Mouse (Mus musculus): ENCODE measurements around the gene Crmp1. TPM values are rescaled to one million over a fixed set of nuclear protein-coding genes. Genes with fewer than 3 reads are reported as not detected.

Gene Crmp1
- total RNA-seq, 2 experiments from 2014 or later = 0.18 to 0.56 TPM

GRCm38 (mm10) chr5:37263816-37264215 lies 22.1 kb downstream of the Crmp1 start:
- no peak for DNase-seq
- Histone ChIP-seq H3K4me3 (no peak overlapping the region), H3K27ac (no peak overlapping the region)
- intact Hi-C loops (cut with DNase I) = no loop called here
- no peak for TF ChIP-seq CTCF (IDR thresholded peaks at IDR 0.05)

GRCm38 (mm10) chr5:37281021-37281420 lies 39.3 kb downstream of the Crmp1 start:
- H3K27ac ChIP-seq = no peak overlapping the region
- no peak overlapping the region for H3K4me3 ChIP-seq
- no peak for DNase-seq
- TF ChIP-seq CTCF (IDR thresholded peaks at IDR 0.05) = no peak
- intact Hi-C loops (cut with DNase I) = no loop called here

GRCm38 (mm10) chr5:37288374-37288773 lies 46.6 kb downstream of the Crmp1 start:
- intact Hi-C loops (cut with DNase I) = no loop called here
- DNase-seq = peak; percentile 51
- Histone ChIP-seq H3K4me3 (no peak overlapping the region), H3K27ac (no peak overlapping the region)
- peak; percentile 62 for TF ChIP-seq CTCF (IDR thresholded peaks at IDR 0.05)

GRCm38 (mm10) chr5:37289236-37289635 lies 47.5 kb downstream of the Crmp1 start:
- Histone ChIP-seq H3K4me3 (no peak overlapping the region), H3K27ac (no peak overlapping the region)
- TF ChIP-seq CTCF (IDR thresholded peaks at IDR 0.05) = peak; percentile 80
- no peak for DNase-seq
- intact Hi-C loops (cut with DNase I) = no loop called here

- TF ChIP-seq CTCF (IDR thresholded peaks at IDR 0.05) = peak; percentile 57
- intact Hi-C loops (cut with DNase I) = loop anchor here (10.0 kb wide), 1 partner anchor 424 kb away; the partner anchor contains the start of gene Stk32b
- no peak for DNase-seq
- Histone ChIP-seq H3K4me3 (no peak overlapping the region), H3K27ac (no peak overlapping the region)
Measured at GRCm38 (mm10) chr5:37290983-37291382, 49.2 kb downstream of the Crmp1 start.

GRCm38 (mm10) chr5:37296717-37297116 lies 55.0 kb downstream of the Crmp1 start:
- no peak for TF ChIP-seq CTCF (IDR thresholded peaks at IDR 0.05)
- H3K4me3 ChIP-seq = no peak overlapping the region
- no peak overlapping the region for H3K27ac ChIP-seq
- intact Hi-C loops (cut with DNase I) = loop anchor here (10.0 kb wide), 1 partner anchor 418 kb away; the partner anchor contains the start of gene Stk32b
- no peak for DNase-seq

DNA sequence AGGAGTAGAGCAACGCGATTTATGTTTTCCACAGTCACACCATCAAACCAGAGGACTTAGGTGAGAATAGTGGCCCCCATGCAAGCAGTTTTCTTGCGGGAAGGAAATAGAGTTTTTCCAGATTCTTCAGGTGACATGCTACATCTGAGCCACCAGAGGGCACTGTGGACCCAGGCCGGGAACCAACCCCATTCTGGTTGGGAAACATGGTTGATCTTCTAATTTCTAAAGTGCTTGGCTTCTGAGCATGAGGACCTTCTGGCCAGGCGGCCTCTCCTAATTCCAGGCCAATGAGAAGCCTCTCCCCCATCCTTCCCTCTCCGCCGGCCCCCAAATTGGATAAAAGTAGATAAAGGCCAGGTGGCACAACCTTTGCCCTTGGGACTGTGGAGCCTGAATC lies 56.6 kb downstream of the Crmp1 start:
- TF ChIP-seq CTCF (IDR thresholded peaks at IDR 0.05) = peak; percentile 87
- intact Hi-C loops (cut with DNase I) = loop anchor here (1.0 to 10.0 kb wide), 2 partner anchors 56 to 416 kb away; partner anchors contain the start of gene Stk32b
- no peak overlapping the region for H3K4me3 ChIP-seq

DNA sequence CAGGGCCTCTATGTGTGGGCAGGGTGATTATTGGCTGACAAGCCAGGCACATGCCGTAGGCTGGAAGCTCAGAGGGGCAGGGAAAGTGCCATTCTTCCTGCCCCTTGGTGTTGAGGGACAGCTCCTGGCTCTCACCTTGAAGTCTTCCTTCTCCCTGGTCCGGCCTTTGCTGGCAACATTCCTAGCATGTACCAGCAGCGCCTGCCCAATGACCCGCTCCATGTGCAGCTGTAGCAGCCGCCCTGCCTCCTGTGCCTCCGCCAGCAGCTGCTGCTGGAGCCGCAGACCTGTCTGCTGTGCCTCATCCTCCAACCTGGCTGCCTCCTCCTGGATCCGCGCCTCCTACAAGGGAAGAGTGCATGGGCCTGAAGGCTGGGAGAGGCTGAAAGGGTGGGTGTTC lies 68.3 kb downstream of the Crmp1 start:
- intact Hi-C loops (cut with DNase I) = no loop called here
- Histone ChIP-seq H3K27ac (no peak overlapping the region), H3K4me3 (no peak overlapping the region)
- DNase-seq = no peak
- no peak for TF ChIP-seq CTCF (IDR thresholded peaks at IDR 0.05)

More for the DNA sequence above, 56.6 kb downstream of the Crmp1 start:
- DNase-seq = peak; percentile 52
- no peak overlapping the region for H3K27ac ChIP-seq

DNA sequence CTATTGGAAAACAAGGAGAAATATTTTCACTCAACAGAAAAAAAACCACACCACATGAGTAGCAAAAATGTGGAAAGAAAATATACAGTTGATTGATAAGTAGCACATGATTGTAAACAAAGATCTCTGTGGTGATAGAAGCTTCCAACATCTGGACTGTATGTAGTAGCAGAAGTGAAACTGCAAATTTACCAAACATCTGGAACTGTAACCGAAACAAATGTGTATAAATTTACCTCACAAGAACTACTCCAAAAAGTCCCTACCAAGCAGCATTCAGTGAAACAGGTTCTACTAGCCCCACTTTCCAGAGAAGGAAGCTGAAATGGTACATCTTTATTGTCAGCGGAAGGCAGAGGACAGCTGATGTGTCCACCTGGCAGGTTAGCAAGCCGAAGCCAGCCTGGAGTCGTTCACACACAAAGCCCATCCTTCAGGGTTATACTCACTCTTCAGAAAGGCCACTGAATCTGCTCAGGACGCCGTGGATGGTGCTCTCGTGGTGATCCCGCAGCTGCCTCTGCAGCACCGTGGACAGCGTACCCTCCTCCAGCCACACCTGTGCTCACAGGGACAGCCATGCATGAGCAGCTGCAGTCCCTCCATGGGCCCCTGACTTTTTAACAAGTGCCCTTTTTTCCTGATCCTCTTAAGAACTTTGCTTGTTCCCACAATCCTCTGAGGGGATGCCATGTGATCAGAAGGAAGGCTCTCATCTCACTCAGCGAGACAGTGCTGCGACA lies 71.4 kb downstream of the Crmp1 start:
- no peak overlapping the region for H3K27ac ChIP-seq
- TF ChIP-seq CTCF (IDR thresholded peaks at IDR 0.05) = no peak
- H3K4me3 ChIP-seq = no peak overlapping the region
- DNase-seq = no peak
- intact Hi-C loops (cut with DNase I) = no loop called here

DNA sequence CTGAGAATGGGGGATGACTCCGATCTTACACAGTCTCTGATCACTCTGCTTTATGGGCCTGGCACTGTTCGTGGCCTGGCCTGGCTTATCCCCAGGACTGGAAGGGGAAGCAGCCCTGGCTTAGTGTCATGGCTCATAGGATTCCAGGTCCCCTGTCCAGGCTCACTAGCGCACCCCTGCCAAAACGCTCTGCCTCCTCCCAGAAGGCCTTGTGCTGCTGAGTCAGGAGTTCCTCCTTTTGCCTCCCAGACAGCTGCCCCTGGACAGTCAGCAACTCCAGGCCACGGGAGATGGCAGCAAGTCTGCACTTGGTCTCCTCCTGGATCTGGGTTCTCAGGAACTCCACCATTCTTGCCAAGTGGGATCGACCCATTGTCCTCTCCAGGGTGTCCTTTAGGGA lies 77.0 kb downstream of the Crmp1 start:
- Histone ChIP-seq H3K4me3 (no peak overlapping the region), H3K27ac (peak overlapping the region; percentile 65)
- TF ChIP-seq CTCF (IDR thresholded peaks at IDR 0.05) = no peak
- intact Hi-C loops (cut with DNase I) = no loop called here
- peak; percentile 82 for DNase-seq

DNA sequence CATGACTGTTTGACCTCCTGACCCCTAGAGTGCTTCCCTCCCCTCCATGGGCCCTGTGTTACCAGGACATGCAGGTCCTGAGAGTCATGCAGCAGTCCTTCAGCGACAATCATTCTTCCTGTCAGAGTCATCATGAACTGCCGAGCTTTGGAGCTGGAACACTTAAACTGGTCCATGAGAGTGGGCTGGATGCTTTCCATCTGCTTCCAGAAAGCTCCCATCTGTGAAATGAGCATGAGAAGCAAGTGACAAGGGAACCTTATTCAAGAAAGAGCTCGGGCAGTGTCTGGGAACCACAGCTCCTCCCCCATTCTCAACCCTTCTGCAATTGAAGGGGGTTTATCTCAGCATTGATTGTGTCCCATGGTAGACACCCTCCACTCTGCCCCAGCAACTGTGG lies 78.4 kb downstream of the Crmp1 start:
- no peak for DNase-seq
- Histone ChIP-seq H3K27ac (no peak overlapping the region), H3K4me3 (no peak overlapping the region)
- intact Hi-C loops (cut with DNase I) = no loop called here
- no peak for TF ChIP-seq CTCF (IDR thresholded peaks at IDR 0.05)

GRCm38 (mm10) chr5:37320761-37321160 lies 79.0 kb downstream of the Crmp1 start:
- no peak overlapping the region for H3K27ac ChIP-seq
- no peak for DNase-seq
- no peak for TF ChIP-seq CTCF (IDR thresholded peaks at IDR 0.05)
- H3K4me3 ChIP-seq = no peak overlapping the region
- intact Hi-C loops (cut with DNase I) = no loop called here

DNA sequence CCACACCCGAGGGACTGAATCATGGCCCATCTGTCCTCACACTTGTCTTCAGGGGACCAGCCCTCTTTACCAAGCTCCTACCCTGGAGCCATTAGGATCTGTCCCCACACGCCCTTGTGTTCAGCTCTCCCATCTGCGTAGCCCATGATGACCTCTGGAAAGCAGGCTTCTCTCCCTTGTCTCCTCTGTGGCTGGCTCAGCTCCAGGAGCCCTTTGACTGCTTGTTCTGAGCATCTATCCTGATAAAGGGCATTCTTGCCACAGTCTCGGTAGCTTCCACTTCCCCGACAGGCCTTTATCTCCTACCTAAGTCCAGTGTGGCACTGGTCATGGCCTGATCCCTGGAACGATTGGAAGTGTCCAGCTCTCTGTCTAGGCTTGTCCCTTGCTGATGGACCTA lies 84.9 kb downstream of the Crmp1 start:
- no peak for DNase-seq
- TF ChIP-seq CTCF (IDR thresholded peaks at IDR 0.05) = no peak
- intact Hi-C loops (cut with DNase I) = no loop called here

More for the DNA sequence above, 84.9 kb downstream of the Crmp1 start:
- no peak overlapping the region for H3K27ac ChIP-seq
- no peak overlapping the region for H3K4me3 ChIP-seq

Measured in gastrocnemius, adult 2 months (tissue).